12 mouse cellular contexts compared by ENCODE assay signal in genomic region chr11:22928586-22929169, GRCm38 (mm10). TPM values are rescaled to one million over a fixed set of nuclear protein-coding genes. Genes with fewer than 3 reads are reported as not detected.
DNase-seq lines count a peak whose midpoint lies in the region; ATAC-seq lines count a peak whose summit lies in the region.
"Had no signal": no experiment of that assay in that cellular context is flagged by ENCODE, and none has a peak within 500 bp of the region (broad histone marks: within the 10 kb centered on the region; RNA-seq: fewer than 3 reads in every experiment).

No protein-coding gene starts in this region.

- ATAC-seq in hematopoietic stem cell, adult 5-6 weeks (replicated peaks in 1 of 2; ENCODE audit: insufficient read depth in 1 of 2, low FRiP score in 2 of 2, low TSS enrichment in 1 of 2, low read depth in 1 of 2, poor library complexity in 2 of 2, severe bottlenecking in 2 of 2), result peak; percentile 82 to 89
- ATAC-seq: forebrain, postnatal 0 days; intestine, embryonic 15.5 days had no signal

- intact Hi-C loops in heart, postnatal 25 days (cut with DNase I), result loop anchor here (5.0 kb wide), 1 partner anchor 51 kb away; no protein-coding TSS in a partner anchor

- DNase-seq in heart, adult 11 months, result peak; percentile 78
- no peak for DNase-seq in heart, postnatal 25 days (ENCODE audit: low spot score)
- DNase-seq in spleen, postnatal 36 days (ENCODE audit: low spot score in 2 of 2), result peak; percentile 22 to 25
- no peak for DNase-seq in spleen, postnatal 4 days (ENCODE audit: low spot score in 2 of 2)
- peak; percentile 15 to 26 for DNase-seq in thymus, postnatal 36 days
- no peak for DNase-seq in retina, postnatal 1 day
- DNase-seq in layer of hippocampus, postnatal 14 days (ENCODE audit: low spot score in 2 of 2), result no peak
- DNase-seq: cerebellum, adult 9-10 months; forebrain, postnatal 0 days; right cerebral cortex, postnatal 25 days had no signal

RNA-seq across cellular contexts. Expression of gene Zrsr1, which starts 43.1 kb away (rescaled TPM):
- 10 to 100 TPM; 12.1 to 13.5 TPM for total RNA-seq in heart, postnatal 25 days (2021)
- total RNA-seq in hematopoietic stem cell, adult 5-6 weeks (2017), result 33.6 and 49.6 TPM in 2 replicates
- total RNA-seq in layer of hippocampus, postnatal 14 days (2021), result 10 to 100 TPM; 50.8 to 57.3 TPM

RNA-seq across cellular contexts. Expression of gene Gm28048, which starts 53.2 kb away (rescaled TPM):
- total RNA-seq in heart, postnatal 25 days (2021), result 1 to 10 TPM; 5.4 to 5.8 TPM
- 36.3 and 52.4 TPM in 2 replicates for total RNA-seq in hematopoietic stem cell, adult 5-6 weeks (2017)
- 1 to 10 TPM; 8.5 to 9.1 TPM for total RNA-seq in layer of hippocampus, postnatal 14 days (2021)

RNA-seq across cellular contexts. Expression of gene Commd1, which starts 53.5 kb away (rescaled TPM):
- 100 to 1,000 TPM; 147 to 169 TPM for total RNA-seq in heart, postnatal 25 days (2021)
- 66.7 and 79.5 TPM in 2 replicates for total RNA-seq in hematopoietic stem cell, adult 5-6 weeks (2017)
- total RNA-seq in layer of hippocampus, postnatal 14 days (2021), result 10 to 100 TPM; 54.8 to 61.3 TPM

Comparison
In these comparisons a context has a peak if more than half of its experiments do, and no peak if none do; other contexts are left out.
1. DNase-seq: peak in heart, adult 11 months (single experiment), spleen, postnatal 36 days (2 of 2) and thymus, postnatal 36 days (2 of 2); none in heart, postnatal 25 days (single experiment), spleen, postnatal 4 days (0 of 2), retina, postnatal 1 day (single experiment) and layer of hippocampus, postnatal 14 days (0 of 2).